Mouse (Mus musculus) naive thymus-derived CD4-positive, alpha-beta T cell, adult 2 months (primary cell): ENCODE measurements at regions not wholly inside any gene's neighbourhood (a gene's known extent, or its start where the extent isn't known, plus 50 kb on each side); places are given as distances from the start of the nearest gene placed in this dataset.

ENCODE experiments used
- DNase-seq: peaks from one replicate; pipeline ENCODE4 v3.0.0-alpha.2; 2011; ENCODE audit warnings: low read depth

DNA sequence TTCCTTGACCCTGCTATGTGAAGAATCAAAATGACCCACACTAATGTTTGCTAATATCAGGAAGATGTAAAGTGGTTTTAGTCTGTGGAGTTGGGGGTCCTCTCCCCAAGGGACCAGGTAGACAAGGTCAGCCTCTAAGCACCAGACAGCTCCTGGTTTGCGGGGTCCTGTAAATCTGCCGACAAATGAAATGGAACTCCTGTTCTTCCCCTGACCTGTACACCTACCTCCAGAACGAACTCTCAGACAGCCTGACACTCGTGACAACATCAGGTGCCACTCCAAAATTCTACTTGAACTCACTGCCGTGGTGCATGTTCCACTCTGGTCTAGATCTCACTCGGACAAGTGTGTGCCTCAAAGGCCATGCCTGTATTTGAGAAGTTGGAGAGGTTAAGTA lies 121.8 kb upstream of the Cdkn3 start:
- DNase-seq, result no peak

DNA sequence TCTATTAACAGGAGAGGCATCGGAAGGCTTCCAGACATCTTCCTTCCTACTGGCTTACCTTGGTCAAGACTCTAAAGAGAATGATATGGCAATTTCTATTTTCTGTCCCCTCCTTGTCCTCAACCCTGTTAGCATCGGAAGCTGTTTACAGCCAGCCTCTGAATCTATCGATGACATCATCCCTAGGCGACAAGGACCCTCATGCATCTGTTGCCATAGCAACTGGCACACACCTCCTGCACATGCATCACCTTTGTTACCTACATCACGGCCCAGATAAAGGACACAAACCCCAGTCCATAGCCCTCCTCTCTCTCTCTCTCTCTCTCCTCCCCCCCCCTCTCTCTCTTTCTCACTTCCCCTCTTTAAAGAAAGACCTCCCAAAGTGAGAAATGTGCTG lies 123.1 kb upstream of the Cdkn3 start:
- no peak for DNase-seq

DNA sequence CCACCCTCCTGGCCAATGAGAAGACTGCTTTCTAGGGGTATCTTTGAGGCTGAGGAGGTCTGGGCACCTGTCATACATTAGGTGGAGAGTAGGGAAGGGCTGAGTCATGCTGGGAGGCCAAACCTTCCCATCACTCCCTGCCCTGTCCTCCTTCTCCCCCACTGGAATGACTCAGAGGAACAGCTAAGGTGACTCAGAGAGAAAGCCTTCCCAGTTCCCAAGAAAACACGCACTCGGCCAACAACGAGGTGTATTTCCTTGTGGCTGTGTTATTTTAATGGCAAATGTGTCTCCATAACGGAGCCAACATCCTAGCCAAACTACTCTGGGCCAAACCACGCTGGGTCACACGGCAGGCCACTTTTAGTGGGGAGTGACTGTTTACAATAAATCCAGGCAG lies 124.0 kb upstream of the Cdkn3 start:
- no peak for DNase-seq

DNA sequence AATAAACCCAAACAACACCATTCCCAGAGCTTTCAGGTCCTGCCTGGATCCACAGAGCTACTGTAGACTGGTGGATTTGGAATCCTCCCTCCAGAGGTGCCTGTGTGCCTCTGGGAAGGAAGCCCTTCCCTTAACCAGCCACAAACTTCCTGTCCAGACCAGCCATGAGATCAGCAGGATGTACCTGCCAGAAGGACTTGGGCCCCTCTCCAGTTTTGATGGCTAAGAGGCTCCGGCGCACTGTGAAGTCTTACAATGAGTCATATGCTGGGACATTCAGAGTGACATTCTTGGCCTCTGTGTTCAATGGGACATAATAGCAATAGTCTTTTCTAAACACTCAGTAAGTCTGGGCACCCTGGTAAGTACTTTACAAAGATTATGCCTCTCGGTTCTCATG lies 125.0 kb upstream of the Cdkn3 start:
- no peak for DNase-seq

DNA sequence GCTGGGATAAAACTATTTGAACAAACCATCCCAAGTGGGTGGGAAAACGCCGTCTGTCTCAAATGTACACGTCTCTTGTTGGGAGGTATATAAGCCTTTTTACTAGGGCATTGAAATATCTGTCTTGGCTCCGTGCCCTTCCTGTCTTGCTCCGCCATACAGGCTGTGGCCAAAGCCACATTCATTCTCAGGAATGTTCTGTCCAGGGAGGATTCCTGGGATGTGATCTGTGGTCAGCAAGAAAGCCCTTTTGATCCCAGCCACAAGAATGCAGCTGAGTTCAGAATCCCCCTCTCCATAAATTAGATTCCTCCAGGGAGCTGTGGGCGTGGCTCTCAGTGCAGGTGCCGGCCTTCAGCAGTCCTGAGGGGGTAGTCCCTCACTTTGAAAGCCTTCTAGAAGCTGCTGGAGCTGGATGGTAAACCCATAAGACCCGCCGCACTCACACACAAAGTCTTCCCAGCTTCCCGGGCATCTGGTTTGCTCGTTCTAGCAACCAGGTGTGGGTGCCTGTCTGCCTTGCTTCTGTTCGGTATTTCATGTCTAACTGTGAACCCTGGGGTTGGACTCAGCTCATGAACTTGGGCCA lies 125.6 kb upstream of the Cdkn3 start:
- no peak for DNase-seq

DNA sequence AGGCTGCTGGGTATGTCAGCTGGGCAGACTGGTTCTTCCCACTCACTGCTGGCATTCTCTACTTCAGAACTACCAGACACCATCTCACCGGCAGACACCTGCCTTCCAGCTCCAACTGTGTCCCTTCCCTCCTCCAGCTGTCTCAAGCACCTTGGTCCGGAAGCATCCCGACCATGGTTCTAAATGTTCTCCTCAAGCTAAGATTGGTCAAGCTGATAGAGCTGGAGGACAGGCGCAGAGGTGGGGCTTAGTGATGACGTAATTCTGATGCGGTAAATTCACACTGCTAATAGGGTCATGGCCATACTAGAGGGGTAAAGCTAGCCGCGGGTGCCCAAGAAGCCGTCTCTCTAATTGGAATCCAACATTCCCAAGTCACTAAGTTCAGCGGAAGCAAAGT lies 126.1 kb upstream of the Cdkn3 start:
- no peak for DNase-seq

DNA sequence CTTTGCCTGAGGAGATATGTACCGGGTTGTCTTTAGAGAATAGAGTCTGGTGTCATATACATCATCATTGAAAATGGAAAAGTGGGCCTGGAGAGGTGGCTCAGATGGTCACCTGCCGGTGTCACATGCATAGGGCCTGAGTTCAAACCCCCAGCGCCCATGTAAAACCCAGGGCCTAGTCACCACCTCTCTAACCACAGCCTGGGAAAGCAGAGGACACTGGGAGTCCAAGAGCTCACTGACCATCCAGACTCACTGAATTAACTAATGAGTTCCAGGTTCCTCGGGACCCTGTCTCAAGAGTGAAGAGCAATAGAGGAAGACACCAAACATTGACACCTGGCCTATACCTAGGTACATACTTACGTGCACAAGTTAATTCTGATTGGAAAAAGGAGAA lies 132.7 kb upstream of the Cdkn3 start:
- DNase-seq, result no peak

DNA sequence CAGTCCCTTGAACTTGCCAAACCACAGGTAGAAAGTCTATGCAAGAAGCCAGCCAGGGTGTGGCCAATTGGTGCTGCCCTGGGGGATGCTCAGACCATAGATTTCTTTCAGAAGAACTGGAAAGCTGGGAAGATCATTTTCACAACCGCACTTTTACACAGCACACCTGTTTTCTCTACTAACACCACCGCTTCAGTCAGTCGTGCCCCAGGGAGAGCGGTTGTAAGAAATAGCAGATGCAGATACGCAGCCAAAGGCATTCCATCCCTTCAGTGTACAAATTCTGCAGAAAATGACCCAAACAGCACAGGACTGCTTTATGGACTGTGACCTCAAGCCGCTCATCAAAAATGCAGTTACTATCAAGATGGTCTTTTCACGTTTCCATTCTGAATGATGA lies 134.6 kb upstream of the Cdkn3 start:
- no peak for DNase-seq

DNA sequence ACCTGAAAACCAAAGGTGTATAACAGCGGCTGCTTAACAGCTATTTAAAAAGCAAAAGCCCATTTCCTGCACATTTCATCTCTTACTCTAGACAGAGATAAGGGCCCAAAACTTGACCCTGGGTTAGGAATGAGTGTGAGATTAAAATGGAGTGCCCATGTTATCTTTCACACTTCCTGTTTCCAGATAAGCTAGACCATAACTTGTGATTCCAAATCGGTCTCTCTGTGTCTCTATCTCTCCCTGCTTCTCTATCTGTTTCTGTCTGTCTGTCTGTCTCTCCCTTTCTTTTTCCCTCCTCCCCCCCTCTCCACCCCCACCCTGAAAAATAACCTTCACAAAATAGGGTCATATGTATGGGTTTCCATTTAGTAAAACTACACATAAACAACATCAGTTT lies 136.7 kb upstream of the Cdkn3 start:
- no peak for DNase-seq

DNA sequence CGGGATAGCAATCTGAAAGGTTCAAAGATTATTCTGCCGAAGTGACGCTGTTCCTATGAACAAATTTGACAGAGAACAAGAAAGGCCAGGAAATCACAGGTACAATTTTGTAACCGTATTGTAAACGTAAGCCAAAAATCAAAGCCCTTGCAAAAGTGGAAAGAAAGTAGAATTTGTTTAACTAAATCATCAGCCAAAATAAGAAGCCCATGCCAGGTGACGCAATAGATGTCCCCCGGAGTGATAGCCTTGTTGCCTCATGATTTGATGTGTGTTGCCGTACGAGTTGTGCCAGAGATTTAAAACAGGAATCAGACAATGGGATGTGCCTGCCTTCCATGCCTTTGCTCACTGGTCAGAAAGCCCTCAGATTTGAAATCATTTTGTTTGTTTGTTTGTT lies 144.3 kb upstream of the Cdkn3 start:
- DNase-seq, result no peak

DNA sequence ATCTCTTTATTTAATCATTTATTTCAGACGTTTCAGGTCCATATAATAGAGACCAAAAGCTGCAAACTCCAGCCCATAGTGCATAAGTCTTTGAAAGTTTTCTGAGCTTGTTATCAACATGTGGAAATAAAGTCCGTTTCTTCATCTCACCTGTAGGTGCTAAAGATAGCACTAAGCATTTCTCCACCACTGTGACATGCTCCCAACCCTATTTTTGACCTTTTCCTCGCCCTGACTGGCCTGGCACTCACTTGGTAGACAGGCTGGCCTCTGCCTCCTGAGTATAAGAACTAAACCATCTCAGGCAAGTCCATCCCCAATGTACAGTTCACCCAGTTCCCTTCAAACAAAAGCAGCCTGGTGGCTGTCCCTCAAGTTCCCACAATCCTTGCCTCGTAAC lies 145.4 kb upstream of the Cdkn3 start:
- no peak for DNase-seq

DNA sequence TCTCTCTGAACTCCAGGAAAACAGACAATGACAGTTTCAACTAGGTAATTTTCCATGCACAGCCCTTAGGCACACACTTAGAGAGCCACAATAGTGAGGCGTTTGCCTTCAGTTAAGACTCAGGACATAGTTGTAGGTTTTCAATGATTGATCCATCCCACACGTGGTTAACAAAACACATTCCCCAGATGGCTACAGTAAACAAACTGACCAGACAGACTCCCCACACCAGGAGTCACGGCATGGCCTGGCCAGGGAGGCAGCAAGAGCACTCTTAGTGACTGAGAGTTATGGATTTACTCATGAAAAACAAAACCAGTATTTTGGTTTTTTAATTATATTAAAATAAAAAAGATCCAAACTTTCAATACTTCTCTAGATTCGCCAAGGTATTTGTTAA lies 146.6 kb upstream of the Cdkn3 start:
- DNase-seq, result no peak

DNA sequence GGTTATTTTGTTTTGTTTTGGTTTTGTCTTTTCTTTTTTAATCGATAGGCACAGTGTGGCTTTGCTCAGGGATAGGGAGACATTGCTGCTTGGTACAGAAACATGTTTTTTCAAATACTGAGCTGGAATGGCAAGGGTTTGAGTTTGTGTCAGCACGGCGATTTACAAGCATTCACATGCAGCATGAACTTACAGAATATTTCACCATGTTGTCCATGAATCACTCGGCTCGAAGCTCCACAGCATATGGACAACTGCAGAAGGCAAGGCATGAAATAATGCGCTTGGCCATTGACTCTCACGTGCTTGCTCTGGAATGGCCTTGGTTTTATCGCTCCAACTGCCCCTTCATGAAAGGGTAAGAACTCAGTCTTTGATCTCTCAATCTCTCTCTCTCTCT lies 147.1 kb upstream of the Cdkn3 start:
- no peak for DNase-seq

DNA sequence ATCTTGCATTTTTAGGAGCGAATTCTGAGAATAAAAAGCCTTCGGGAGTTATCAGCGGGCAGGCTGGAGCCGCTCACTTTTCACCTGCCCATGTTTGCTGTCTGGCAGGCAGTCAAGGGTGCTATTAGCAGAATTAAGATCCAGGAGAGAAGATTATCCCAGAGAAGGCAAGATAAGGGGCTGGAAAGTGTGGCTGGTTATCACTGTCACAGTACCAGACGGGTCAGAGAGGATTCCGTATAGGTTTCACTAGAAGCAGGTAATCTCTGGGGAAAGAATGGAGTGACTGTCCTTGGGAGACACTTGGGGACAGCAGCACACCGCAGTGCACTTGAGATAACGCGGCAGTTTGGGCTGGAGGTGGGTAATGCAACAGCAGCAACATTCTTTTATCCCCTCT lies 147.8 kb upstream of the Cdkn3 start:
- no peak for DNase-seq

DNA sequence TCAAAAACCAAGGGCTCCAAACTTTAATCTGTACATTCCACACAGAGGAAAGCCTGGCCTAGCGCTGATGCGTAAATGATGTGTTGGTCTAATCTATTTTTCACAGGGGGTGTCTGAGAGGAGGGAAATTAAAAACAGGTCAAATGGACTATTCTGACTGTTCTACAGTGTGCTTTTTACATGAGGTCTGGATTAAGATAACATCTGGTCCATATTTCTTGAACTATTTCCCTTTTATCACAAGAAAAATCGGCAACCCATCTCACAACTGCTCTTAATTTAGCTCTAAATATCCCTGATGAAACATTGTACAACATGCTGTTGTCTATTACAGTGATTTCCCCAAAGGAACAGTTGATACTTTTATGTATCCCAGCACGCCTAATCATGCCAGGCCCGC lies 149.4 kb upstream of the Cdkn3 start:
- no peak for DNase-seq

DNA sequence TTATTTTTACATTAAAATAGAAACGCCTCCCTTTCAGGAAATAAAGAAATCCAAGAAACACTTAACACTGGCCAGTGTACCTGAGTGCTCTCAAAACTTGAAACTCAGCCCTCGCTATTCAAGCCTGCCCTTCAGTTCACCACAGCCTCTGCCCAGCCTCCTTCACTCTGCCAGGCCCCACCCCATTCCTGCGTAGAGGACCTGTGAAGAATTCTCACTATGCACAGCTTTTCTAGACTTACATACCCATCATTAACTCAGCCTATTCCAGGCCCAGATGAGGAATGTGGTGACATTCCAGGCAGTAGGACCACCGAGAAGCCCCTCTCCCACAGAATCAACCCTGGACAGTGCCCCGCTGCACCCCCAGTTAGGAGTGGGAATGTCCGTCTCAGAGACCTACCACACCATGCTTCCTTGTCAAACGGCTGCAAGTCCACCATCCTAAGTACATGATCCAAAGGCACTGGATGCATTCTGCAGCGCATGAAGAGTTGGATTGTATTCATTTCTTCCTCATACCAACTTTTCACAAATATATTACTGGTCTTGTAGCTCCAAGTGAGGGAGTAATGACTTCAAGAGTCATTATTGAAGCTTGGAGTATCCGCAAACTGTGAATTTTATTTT lies 150.0 kb upstream of the Cdkn3 start:
- DNase-seq, result no peak

DNA sequence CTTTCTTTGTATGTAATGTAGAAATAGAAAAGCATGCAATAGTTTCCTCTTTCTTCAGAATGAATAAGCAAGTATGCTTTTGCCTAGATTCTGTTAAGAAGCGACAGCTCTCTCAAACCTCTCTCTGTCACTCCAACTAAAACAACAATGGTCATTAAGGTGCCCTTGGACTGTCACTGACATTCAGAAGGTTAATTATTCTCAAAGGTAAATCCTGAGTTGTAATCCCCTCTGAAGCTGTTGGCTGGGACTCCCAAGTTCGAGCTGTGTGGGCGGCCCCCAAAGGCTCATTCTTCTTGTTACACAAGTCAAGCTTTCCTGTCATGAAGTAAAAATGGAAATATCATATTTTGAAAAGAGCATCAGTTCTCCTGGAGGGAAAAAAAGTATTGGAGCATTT lies 153.6 kb upstream of the Cdkn3 start:
- no peak for DNase-seq

DNA sequence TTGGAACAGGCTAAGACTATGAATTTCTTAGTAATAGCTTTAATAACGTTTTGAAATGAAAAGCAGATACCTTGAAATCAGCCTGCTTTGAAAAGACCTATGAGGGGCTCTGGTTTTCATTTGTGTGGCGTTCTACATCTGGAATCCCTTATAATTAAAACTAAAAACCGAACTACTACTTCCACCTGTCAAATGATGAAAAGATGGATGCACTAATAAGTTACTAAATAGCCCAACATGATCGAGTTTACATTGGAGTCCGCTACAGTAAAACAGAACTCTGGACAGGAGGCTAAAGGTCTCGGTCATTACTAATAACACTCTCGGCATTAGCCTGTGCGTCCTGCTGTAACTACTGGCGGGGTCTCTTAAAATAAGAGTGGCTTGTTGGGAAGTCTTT lies 154.3 kb upstream of the Cdkn3 start:
- no peak for DNase-seq

DNA sequence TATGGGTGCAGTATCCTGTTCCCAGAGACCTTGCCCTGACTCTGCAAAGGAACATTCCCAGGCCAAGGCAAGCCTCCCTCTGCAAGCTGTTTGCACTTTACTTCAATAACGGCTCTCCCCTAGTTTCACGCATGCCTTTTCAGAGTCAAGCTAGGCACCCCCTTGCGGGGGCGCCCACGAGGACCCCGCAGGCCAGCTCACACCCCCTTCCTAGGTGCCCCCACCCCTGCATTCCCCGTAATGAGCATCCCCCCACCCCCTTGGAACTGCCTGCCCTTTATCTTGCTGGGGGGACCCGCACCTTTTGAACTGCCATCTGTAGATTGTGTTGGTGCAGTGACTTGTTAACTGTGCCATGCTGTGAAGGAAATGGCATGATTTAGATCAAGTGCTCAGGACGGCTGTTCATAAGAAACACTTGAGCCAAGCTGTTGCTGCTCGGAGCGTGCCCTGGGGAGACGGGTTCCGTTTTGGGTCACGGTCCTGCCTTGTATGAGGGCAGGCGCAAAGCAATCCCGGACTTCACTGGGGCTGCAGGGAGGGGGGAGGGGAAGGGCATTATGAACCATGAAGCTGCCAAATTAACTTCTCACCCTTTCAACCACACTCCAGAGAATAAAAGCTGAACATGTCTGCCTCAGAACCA lies 155.3 kb upstream of the Cdkn3 start:
- no peak for DNase-seq

DNA sequence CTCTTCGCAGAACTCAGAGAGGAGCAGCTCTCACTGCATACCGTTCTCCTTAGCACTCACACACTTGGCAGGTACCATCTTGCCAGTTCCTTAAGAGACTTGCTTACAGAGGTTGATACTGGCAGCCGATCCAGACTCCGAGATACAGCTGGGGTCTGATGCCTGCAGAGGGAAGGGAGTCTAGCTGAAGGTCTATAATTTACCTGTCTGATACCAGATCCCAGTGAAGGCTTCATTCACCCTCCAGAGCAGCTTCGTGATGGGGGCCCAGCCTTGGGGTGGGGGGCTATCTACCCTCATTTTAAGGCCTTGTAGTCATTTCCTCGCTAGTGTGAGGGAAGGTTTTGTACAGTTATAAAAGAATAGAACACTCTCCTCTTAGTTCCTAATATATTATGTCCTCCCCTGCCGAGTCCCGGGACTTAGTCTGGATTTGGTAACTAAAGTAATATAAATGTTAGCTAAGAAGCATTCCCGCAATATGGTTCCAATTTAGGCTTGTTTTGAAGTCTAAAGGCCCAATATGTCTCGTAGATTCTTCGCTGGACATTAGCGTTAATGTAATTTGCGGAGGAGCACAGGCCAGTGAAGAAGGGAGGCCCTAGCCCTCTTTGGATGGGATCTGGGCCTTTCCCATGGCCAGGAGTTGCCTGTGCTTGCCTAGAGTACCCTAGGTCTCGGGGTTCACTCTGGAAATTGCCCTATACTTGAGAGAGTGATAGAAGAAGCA lies 156.0 kb upstream of the Cdkn3 start:
- DNase-seq, result no peak

DNA sequence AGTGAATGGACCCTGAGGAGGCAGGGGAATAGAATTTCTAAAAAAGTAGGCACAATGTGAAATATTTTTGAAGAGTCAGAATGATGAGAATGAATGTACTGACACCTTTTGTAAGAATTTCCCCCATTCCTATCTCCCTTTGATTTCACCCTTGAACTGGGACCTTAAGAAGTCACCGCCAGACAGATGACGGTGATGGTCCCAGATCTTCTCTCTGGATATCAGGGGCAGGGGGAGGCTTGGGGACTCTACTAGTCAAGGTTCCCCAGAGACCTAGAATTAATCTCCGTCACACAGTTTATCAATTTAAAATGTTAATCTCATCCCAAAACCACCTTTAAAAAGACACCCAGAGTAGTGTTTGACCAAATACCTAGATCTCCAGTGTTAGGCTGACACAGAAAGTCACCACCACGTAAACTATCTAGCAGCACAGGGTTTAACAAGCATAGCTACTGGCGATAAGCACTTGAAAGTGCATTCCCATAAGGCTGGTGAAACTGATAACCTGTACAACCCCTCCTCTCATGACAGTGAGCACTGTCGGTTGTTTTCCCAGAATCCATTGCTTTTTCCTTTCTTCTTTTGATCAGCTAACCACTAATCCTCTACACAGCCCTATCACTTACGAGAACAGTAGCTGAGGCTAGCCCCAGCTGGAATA lies 163.5 kb upstream of the Cdkn3 start:
- DNase-seq, result no peak

DNA sequence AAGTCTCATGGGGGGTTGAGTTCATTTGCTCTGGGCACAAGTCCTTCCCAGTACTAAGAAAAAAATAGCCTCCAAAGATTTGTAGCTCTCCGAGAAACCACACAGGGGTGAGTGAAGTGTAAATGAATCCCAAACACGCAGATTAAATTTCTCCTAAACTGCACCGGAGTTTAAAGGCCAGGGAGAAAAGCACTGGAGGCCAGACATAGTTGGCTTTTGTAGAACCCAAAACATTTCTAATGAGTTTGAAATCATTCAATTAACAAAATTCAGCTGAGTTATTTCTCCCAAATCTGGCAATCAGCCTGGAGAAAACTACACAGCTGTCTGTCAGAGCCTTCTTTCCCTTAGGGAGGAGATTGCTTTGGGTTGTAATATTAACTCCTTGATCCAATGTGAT lies 166.2 kb upstream of the Cdkn3 start:
- DNase-seq, result no peak
